Mouse (Mus musculus): ENCODE data around the gene Igsf9b.

The Igsf9b gene

DNA sequence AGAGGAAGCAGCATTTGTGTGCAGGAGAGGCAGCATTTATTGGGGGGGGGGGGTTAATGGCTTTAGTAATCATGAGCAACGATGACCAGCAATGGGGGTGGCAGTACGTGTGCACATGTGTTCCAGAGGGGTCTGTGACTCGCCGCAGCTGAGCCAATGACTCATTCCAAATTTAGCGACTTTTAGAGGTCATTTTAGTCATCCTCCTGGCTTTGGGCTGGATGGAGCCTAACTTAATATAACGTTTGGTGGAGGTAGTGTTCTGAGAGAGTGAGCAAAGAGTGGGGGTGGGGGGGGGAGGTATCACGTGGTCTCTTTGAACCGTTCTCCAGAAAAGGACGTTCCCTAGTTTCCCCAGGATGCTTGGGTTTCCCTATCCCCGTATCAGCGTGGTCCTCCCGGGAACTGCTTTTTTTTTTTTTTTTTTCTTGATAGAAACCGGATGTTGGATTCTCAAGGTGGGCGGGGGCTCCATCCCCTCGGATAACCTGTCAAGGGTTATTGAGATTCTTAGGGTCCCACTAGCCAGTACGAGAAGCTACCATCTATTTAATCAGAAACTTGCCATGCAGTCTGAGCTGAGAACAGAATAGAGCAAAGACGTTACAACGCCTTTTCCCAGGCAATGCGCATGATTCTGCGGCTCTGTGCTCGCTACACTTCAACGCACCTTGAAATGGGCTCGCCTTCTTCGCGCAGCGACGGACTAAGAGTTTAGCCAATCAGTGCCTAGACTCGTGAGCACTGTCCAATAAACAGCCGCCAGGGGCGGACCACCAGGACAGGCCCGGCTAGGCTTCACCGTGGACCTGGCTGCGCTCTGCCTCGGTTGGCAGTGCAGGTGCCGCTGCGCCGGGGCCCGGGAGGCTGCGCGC is at the start of gene Igsf9b:
Igsf9b (plus strand) TSS at position 794 of the 875 bp plus-strand sequence.
- peak; percentile 10 for DNase-seq (ENCODE audit: low spot score)

DNA sequence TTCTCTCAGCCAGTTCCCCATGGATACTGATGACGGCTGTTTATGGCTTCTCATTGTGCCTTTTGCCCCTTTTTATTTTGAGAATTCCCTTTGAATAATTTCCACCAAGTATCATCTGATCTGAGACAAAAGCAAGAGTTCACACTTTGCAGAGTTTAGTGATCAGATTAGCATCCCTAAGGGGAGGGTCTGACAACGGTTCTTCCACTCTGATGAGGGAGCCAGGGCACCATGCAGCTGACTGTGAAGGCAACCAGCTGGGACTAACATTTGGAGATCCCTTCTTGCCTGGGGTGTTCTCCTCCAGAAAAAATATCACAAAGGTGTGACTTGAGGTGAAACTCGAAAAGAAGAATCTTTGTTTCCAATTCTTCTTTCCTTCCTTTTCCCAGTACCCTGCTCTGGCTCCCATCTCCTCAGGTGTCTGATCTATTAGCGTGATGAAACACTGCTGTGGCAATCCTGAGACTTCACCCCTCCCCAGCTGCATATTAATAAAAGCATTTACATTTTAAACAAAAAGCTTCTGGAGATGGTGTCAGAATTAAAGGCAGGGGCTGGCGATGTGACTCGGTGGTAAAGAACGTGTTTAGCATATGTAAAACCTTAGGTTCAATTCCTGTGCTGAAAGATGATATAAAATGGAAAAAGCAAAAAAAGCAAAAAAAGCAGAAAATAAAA is 46.8 kb upstream of the Igsf9b start:
- DNase-seq (ENCODE audit: low spot score) = no peak

DNA sequence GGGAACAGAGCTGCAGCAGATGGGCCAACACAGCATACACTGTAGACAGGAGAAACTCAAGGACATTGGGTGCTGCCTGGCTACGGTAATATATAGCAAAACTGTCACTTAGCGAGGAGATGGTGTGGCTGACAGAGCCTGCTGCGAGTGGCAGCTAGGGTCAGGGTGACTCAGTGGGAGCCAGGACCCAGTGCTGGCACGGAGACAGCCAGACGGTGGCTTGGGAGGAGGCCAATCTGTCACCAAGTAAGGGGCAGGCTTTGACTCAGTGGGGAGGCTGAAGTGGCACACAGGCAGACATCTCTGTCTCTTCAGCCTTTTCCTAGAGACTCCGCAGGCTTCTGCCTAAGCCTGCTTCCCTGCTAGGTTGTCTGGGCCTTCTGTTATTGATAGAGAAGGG is 42.5 kb upstream of the Igsf9b start:
- DNase-seq (ENCODE audit: low spot score) = no peak

DNA sequence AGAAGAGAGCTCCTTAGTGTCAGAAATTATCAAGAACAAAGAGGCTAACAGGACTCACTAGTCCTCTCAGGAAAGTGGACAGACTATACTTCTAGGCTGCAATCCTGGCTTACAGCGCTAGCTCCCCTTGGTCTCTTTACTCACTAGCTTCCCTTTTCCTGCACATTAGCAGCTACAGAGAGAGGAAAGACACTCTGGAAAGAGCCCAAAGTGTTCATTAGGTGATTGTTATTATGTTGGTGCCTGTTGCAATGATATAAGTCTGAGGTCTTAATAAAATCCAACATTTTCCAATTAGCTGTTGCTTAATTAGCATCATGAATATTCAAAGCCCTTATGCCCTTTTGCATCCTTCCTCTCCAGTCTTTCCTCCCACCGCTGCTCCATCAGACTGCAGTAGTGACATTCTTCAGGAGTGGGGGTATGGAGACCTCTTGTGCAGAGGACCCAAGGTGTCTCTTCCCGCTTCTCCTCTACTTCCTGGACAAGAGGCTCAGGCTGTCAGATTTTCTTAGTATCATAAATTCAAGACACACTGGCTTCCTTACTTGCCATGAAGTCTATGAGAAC is 38.5 kb upstream of the Igsf9b start:
- DNase-seq (ENCODE audit: low spot score) = no peak

DNA sequence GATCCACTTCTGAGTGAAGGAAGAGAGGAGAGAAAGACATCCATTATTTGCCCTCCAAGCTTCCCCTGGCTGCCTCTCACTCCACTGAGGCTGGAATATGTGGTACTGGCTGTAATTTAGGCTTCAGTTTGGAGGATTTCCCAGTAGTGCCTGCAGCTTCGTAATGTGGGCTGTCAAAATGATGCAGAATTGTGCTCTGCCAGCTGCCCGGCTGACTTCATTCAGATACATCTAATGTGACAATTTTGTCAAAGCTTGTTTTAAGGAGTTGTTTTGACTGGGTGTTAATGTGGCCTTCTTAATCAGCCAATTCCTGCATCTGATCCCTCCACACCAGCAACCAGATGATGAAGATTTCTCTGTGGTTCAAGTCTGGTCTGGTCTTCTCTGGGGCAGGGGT is 37.1 kb upstream of the Igsf9b start:
- DNase-seq (ENCODE audit: low spot score) = no peak

DNA sequence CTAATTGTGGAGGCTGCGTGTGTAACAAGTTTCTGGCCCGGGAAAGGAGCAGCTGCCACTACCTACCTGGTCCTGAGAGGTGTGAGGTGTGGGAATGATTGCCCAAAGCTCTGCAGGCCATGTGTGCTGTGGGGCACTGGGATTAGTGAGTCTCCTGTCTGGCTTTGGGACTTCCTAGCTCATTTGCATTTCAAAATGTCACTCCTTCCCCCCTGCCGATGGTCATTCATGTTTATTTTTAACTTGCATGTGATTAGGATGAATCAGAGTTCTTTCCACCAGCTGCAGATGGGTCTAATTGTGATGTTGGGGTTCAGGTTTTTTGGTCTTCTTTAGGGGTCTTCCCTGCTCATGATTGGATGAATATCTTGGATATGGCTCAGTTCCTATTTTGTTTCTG is 34.0 kb upstream of the Igsf9b start:
- no peak for DNase-seq (ENCODE audit: low spot score)

DNA sequence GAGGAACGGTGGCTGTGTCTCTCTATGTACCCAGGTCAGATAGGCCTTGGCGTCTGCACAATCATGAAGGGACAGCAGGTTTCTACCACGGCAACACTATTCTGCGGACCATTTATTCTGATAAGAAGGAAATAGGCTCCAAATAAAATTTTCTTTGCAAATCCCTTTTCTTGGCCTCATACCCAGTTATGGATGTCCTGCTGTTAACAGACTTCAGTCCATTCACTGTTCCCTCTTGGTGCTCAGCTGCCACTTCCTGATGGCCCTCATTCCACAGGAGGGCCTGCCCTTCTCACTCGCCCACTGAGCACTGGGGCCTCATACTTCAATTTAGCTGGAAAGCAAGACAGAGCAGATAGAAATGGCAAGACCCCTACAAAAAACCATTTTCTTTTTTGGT is 31.1 kb upstream of the Igsf9b start:
- no peak for DNase-seq (ENCODE audit: low spot score)

DNA sequence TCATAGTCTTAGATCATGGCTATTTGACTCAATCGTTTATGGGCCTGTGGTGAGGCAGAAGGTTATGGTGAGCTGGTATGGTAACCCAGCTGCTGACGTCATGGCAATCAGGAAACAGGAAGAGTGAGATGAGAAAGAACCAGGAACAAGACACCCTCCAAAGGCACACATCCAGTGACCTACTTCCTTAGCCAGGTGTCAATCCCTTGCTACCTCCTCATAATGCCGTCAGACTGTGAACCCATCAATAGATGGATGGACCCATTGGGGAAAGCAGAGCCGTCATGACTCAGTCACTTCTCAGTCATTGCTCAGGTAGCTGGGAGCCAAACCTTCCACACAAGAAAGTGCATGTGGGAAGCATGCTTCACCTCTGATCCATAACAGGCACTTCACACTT is 30.5 kb upstream of the Igsf9b start:
- no peak for DNase-seq (ENCODE audit: low spot score)

DNA sequence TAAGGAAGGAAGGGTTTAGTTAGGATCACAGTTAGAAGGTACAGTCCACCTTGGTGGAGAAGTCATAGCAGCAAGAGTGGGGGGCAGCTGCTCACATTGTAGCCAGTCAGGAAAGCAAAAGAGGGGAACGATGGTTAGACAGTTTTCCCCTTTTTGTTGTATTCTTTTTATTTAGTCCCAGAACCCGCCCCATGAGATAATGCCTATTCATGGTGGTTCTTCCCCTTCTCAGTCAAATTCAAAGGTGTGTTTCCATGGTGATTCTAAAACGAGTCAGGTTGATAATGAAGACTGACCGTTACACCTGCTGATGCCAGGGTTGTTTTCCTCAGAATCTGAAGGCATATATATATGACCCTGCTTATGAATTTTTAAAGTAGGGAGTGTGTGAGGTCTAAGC is 29.7 kb upstream of the Igsf9b start:
- DNase-seq (ENCODE audit: low spot score) = no peak

DNA sequence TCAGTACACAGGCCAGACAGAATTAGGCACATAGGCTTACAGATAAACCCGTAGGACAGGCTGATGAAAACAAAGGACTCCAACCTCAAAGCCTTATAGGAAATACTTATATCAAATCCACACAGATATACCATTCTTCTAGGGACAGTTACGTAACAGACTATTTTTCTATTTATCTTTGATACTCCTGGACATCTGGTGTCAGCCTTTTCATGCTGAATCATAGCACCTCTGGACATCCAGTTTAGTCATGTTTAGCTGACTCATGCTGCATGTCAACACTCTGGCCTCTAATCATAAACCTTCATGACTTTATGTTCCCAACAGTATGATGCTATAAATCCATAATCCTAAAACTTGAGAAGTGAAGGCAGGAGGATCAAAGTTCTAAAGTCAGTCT is 29.1 kb upstream of the Igsf9b start:
- DNase-seq (ENCODE audit: low spot score) = no peak

DNA sequence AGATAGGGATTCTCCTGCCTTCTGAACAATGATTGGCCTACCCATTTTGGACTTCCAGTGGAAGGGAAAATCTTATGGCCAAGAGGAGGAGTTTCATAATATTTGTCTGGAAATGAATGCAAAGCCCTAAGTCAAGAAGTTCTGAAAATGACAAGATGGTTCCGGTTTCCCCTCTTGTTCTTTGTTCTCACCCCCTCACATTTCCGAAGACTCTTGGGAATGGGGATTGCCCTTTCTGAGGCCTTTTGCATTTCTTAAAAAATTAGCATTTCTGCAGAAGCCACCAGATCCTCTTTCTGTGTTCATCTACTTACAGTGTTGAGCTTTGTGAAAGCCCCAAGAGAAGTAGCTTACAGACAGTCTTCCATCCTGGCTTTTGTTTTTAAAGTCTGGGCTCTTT is 27.1 kb upstream of the Igsf9b start:
- no peak for DNase-seq (ENCODE audit: low spot score)

DNA sequence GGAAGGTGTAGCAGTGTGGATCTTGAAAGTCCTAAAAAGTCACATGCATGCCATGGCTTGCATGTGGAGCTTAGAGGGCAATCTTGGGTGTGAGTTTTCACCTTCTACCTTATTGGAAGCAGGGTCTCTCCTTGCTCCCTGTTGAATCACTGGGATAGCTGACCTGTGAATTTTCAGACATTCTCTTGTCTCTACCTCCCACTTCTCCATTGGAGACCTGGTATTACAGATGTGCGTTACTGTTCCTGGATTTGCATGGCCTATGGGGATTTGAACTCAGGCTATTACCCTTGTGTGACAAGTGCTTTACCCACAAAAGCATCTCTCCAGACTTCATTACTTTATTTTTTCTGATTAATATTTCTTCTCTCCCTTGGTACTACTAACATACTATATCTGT is 26.1 kb upstream of the Igsf9b start:
- no peak for DNase-seq (ENCODE audit: low spot score)

DNA sequence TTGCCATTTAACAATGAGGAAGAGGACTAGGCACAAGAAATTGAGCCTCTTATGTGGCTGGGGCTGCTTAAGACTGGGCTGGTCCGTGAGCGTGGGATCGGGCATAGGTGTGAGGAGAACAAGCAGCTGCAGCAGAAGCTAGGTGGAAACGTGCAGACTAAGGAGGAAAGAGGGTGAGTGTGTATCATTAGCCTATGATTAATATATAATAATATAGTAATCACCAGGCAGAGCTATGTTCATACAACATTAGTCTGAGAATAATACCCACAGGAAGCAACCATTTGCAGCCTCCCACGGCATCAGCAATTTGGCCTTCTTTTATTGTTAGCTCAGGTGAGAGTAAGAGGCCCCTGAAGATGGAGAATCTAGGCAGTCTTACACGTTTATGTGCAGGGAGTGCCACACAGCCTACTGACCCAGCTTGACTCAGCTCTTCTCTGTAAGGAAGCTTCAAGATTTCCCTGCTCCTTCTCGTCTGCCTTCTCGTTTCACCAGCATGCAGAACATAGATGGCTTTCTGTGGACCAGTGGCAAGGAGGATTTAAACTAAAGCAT is 22.6 kb upstream of the Igsf9b start:
- no peak for DNase-seq (ENCODE audit: low spot score)

DNA sequence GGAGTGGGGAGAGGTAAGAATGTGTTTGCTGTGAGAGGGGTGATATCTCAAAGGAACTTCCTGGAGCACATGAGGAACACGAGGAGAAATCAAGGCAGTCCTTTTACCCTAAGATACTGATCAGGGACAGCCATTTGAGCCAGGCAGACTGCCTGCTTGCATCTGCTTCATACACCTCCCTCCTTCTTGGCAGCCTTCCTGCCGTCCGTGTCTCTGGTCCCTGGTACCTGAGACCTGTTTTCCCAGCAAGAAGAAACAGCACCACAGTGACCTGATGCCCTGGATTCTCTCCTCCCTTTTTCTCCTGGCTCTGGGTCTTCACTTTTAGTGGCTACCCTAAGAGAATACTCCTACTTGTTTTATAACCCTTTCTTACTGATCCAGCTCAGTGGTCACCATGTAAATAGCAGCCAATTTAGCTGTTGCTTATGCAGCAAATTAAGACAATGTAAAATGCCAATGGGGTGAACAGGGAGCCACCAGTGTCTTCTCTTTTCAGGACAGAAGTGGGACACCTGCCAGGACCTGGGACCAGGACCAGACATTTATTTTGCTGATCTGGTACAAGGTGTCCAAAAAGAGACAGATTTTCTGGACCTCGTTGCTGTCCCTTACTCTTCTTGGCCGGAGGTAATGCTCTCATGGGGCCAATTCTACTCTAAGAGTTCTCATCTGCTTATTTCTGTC is 21.5 kb upstream of the Igsf9b start:
- DNase-seq (ENCODE audit: low spot score) = no peak

DNA sequence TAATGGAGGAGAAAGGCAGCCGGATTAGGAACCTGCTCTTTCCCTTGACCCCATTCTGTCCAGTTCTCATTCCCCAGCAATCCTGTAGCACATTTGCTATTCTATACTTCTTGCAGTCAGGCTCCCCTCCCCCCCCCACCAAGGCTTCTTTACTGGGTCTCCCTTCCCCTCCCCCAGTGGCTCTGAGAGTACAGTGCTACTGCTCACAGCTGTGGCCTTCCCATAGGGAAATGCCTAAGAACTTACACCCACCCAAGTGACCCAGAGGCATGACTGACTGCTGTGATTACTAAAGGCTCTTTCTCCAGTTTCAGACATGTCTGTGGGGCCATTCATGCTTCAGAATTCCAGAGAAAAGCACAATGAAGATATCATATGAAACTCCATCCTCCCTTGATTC is 20.0 kb upstream of the Igsf9b start:
- no peak for DNase-seq (ENCODE audit: low spot score)

DNA sequence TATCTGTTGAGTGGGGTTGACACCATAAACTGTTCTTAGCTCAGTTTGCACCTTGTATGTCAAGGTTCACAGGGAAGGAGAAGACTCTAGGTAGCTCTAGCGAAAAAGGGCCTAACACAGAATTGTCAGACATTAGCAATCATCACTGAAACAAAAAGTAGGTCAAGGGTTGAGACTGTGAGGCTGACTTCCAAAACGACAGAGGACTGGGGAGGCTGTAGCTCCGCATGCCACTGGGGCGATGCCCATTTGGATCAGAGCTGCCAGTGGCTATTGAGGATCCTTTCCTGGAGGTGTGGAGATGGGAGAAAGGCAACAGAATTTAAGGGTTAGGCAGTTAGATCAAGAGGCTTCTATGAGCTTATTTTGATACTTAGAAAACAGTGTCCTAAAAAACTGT is 18.0 kb upstream of the Igsf9b start:
- DNase-seq (ENCODE audit: low spot score) = no peak

DNA sequence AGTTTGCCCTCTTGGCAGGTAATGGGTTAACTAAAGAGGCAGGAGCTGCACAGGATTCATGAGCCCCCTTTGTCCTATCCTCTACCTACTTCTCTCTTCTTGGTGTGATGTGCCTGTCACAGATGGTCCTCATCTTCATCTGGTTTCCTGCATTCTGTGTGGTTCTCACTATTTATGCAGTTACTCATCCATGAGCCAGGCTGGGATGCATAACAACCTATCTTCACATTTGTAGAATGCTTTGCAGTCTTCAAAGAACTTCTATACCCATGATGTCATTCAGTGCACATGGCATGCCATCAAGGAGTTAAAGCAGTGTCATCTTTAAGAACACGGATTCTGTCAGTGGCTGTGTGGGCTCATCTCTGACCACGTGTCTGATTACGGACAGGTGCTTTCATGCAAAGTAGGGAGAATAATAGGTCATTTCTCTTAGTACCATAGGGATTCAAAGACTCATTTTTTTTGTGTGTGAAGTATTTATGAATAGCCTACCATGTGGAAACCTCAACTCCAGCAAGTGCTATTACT is 13.2 kb upstream of the Igsf9b start:
- no peak for DNase-seq (ENCODE audit: low spot score)

DNA sequence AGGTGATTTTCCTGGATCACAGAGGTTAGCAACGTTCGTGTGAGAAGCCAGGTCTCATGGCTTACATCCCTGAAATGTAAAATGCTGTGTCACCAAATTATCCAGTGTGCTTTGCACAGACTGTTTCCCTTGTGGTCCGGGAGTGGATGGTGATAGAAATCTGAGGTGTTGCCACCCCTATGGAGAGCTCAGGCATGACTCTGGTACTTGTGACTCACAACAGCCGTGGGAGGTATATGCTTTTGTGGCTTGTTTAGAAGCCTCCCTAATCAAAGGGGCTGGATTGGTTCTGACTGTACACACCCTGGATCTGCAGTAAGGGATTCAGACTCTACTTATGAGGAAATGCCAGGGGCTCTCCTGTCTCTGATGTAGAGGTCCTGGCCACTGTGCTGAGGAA is 12.7 kb upstream of the Igsf9b start:
- DNase-seq (ENCODE audit: low spot score) = no peak

DNA sequence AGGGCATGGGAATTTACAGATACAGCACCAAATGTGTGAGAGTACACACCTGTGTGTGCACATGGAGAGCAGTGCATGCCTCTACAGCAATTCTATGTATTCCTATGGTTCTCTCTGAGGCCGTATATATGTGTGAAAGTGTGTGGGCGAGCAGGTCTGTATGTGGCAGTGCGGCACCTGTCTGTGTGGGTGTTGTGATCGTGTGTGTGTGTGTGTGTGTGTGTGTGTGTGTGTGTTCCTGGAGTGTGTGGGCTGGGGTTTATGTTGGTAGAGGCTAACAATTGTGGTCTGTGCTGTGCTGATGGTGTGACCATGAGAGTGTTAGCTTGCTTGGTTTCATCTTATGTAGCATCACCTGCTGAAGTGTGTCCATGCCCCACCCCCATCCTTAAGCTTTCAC is 12.1 kb upstream of the Igsf9b start:
- DNase-seq (ENCODE audit: low spot score) = no peak

DNA sequence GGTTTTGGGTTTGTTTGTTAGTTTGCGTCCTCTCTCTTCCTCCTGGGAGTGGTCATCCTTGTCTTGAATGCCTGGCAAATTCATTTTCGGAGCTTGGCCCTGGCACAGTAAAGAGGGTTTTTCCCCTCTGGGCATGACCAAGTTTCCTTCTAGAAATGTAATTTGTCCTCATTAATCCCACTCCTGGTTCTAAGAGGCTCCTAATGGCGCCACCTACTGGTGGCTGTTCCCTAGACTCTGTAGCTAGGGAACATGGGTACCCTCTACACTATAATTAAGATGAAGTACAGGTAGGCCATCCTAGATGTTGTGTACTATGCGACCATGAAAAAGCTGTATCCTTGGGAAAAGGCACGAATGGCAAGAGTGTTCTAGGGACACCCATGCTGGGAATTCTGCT is 11.6 kb upstream of the Igsf9b start:
- peak; percentile 3 for DNase-seq (ENCODE audit: low spot score)

DNA sequence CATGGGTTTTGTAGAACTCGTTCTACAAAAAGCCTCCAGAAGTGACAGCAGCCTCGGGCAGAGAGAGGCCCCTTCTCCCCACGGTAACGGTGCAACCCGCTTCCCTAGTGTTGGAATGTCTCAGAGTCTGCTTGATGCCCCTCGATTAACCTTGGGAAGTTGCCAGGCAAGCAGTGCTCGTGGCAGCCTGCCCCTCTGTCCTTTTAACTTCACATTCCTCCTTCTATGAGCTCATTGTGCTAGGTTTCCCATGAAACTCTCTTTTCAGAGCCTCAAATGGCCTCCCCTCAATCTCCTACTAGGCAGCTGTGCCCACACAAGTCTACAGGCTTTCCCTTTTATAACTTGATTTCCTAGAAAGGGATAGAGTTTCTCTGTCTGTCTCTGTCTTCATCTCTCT is 10.6 kb upstream of the Igsf9b start:
- DNase-seq (ENCODE audit: low spot score) = no peak

All from c-Kit-positive CD71-positive TER-119-positive erythroid progenitor cells, embryonic 14.5 days (primary cell).